Mouse (Mus musculus): ENCODE data around the gene Nlrp3. TPM values are rescaled to one million over a fixed set of nuclear protein-coding genes. Genes with fewer than 3 reads are reported as not detected.
"Not testable (repeated sequence)": the region's sequence is repeated elsewhere in the genome, so short reads cannot be mapped to it uniquely, and the experiment has no call there.

Gene Nlrp3
- polyA plus RNA-seq, 1 experiment from 2014 or later: 0.32 TPM

GRCm38 (mm10) chr11:59540123-59540522 lies 1.2 kb upstream of the Nlrp3 start:
- 82% methylated on average over 3 of the region's 3 CpGs for WGBS
- Histone ChIP-seq H3K36me3 (no peaks in the 10 kb centered on the region), H3K4me3 (replicated peaks) (no peak overlapping the region), H3K27me3 (no peaks in the 10 kb centered on the region), H3K9ac (no peak overlapping the region), H3K27ac (no peak overlapping the region), H3K4me2 (no peak overlapping the region), H3K9me3 (replicated peaks) (no peaks in the 10 kb centered on the region), H3K4me1 (peaks cover 14% of the 10 kb centered on the region)
- no peak for ATAC-seq (replicated peaks; ENCODE audit: low FRiP score)

- no peaks in the 10 kb centered on the region for H3K9me3 ChIP-seq (replicated peaks)
- peaks cover 13% of the 10 kb centered on the region for H3K4me1 ChIP-seq
- H3K4me2 ChIP-seq: no peak overlapping the region
- ATAC-seq (replicated peaks; ENCODE audit: low FRiP score): no peak
- H3K27me3 ChIP-seq: no peaks in the 10 kb centered on the region
- H3K4me3 ChIP-seq (replicated peaks): no peak overlapping the region
- H3K27ac ChIP-seq: no peak overlapping the region
- H3K36me3 ChIP-seq: no peaks in the 10 kb centered on the region
- H3K9ac ChIP-seq: no peak overlapping the region
- 80% methylated on average over 6 of the region's 6 CpGs for WGBS
Observed at GRCm38 (mm10) chr11:59542442-59542841, 1.1 kb downstream of the Nlrp3 start.

- no peak overlapping the region for H3K27ac ChIP-seq
- H3K27me3 ChIP-seq: no peaks in the 10 kb centered on the region
- no peaks in the 10 kb centered on the region for H3K9me3 ChIP-seq (replicated peaks)
- no peak overlapping the region for H3K4me3 ChIP-seq (replicated peaks)
- WGBS: 87% methylated on average over 3 of the region's 3 CpGs
- no peak for ATAC-seq (replicated peaks; ENCODE audit: low FRiP score)
- H3K4me1 ChIP-seq: peaks cover 3% of the 10 kb centered on the region
- H3K9ac ChIP-seq: no peak overlapping the region
- no peaks in the 10 kb centered on the region for H3K36me3 ChIP-seq
- no peak overlapping the region for H3K4me2 ChIP-seq
Observed at GRCm38 (mm10) chr11:59543376-59543775, 2.0 kb downstream of the Nlrp3 start.

- H3K36me3 ChIP-seq: no peaks in the 10 kb centered on the region
- H3K27me3 ChIP-seq: no peaks in the 10 kb centered on the region
- no peak overlapping the region for H3K4me3 ChIP-seq (replicated peaks)
- H3K4me1 ChIP-seq: no peaks in the 10 kb centered on the region
- no peak overlapping the region for H3K27ac ChIP-seq
- no peak overlapping the region for H3K4me2 ChIP-seq
- H3K9ac ChIP-seq: no peak overlapping the region
- ATAC-seq (replicated peaks; ENCODE audit: low FRiP score): no peak
- 80% methylated on average over 9 of the region's 9 CpGs for WGBS
- no peaks in the 10 kb centered on the region for H3K9me3 ChIP-seq (replicated peaks)
Observed at GRCm38 (mm10) chr11:59544005-59544404, 2.6 kb downstream of the Nlrp3 start.

GRCm38 (mm10) chr11:59554127-59554526 lies 12.8 kb downstream of the Nlrp3 start:
- Histone ChIP-seq H3K4me3 (replicated peaks) (no peak overlapping the region), H3K4me1 (no peaks in the 10 kb centered on the region), H3K4me2 (no peak overlapping the region), H3K27me3 (no peaks in the 10 kb centered on the region), H3K9ac (no peak overlapping the region), H3K9me3 (replicated peaks) (no peaks in the 10 kb centered on the region), H3K36me3 (no peaks in the 10 kb centered on the region), H3K27ac (no peak overlapping the region)
- ATAC-seq (replicated peaks; ENCODE audit: low FRiP score): no peak
- WGBS: 95% methylated on average over 11 of the region's 11 CpGs

GRCm38 (mm10) chr11:59554535-59554934 lies 13.2 kb downstream of the Nlrp3 start:
- no peaks in the 10 kb centered on the region for H3K27me3 ChIP-seq
- no peaks in the 10 kb centered on the region for H3K9me3 ChIP-seq (replicated peaks)
- no peak for ATAC-seq (replicated peaks; ENCODE audit: low FRiP score)
- no peak overlapping the region for H3K4me2 ChIP-seq
- no peak overlapping the region for H3K9ac ChIP-seq
- no peaks in the 10 kb centered on the region for H3K4me1 ChIP-seq
- H3K36me3 ChIP-seq: no peaks in the 10 kb centered on the region
- H3K4me3 ChIP-seq (replicated peaks): no peak overlapping the region
- H3K27ac ChIP-seq: no peak overlapping the region
- WGBS: 74% methylated on average over 8 of the region's 8 CpGs

- H3K4me3 ChIP-seq (replicated peaks): no peak overlapping the region
- ATAC-seq (replicated peaks; ENCODE audit: low FRiP score): no peak
- WGBS: 70% methylated on average over 3 of the region's 3 CpGs
- H3K4me2 ChIP-seq: no peak overlapping the region
- H3K4me1 ChIP-seq: no peaks in the 10 kb centered on the region
- no peak overlapping the region for H3K27ac ChIP-seq
- H3K9ac ChIP-seq: no peak overlapping the region
- H3K36me3 ChIP-seq: no peaks in the 10 kb centered on the region
- H3K27me3 ChIP-seq: no peaks in the 10 kb centered on the region
- no peaks in the 10 kb centered on the region for H3K9me3 ChIP-seq (replicated peaks)
Observed at GRCm38 (mm10) chr11:59560906-59561305, 19.5 kb downstream of the Nlrp3 start.

GRCm38 (mm10) chr11:59562336-59562735 lies 21.0 kb downstream of the Nlrp3 start:
- Histone ChIP-seq H3K27ac (no peak overlapping the region), H3K9me3 (replicated peaks) (no peaks in the 10 kb centered on the region), H3K36me3 (no peaks in the 10 kb centered on the region), H3K9ac (no peak overlapping the region), H3K27me3 (no peaks in the 10 kb centered on the region), H3K4me3 (replicated peaks) (no peak overlapping the region), H3K4me1 (no peaks in the 10 kb centered on the region), H3K4me2 (no peak overlapping the region)
- 91% methylated on average over 4 of the region's 4 CpGs for WGBS
- no peak for ATAC-seq (replicated peaks; ENCODE audit: low FRiP score)

- 81% methylated on average over 9 of the region's 9 CpGs for WGBS
- H3K9ac ChIP-seq: no peak overlapping the region
- no peak for ATAC-seq (replicated peaks; ENCODE audit: low FRiP score)
- no peaks in the 10 kb centered on the region for H3K4me1 ChIP-seq
- no peak overlapping the region for H3K27ac ChIP-seq
- H3K4me2 ChIP-seq: no peak overlapping the region
- H3K36me3 ChIP-seq: no peaks in the 10 kb centered on the region
- no peak overlapping the region for H3K4me3 ChIP-seq (replicated peaks)
- no peaks in the 10 kb centered on the region for H3K27me3 ChIP-seq
- no peaks in the 10 kb centered on the region for H3K9me3 ChIP-seq (replicated peaks)
Observed at GRCm38 (mm10) chr11:59562837-59563236, 21.5 kb downstream of the Nlrp3 start.

- H3K4me2 ChIP-seq: no peak overlapping the region
- H3K9ac ChIP-seq: no peak overlapping the region
- peaks cover 17% of the 10 kb centered on the region; the same call in 1 of the 2 replicates for H3K27me3 ChIP-seq
- no peaks in the 10 kb centered on the region for H3K36me3 ChIP-seq
- no peak for ATAC-seq (replicated peaks; ENCODE audit: low FRiP score)
- no peaks in the 10 kb centered on the region for H3K4me1 ChIP-seq
- H3K4me3 ChIP-seq (replicated peaks): no peak overlapping the region
- no peaks in the 10 kb centered on the region for H3K9me3 ChIP-seq (replicated peaks)
- no peak overlapping the region for H3K27ac ChIP-seq
- 76% methylated on average over 3 of the region's 3 CpGs for WGBS
Observed at GRCm38 (mm10) chr11:59569306-59569705, 27.9 kb downstream of the Nlrp3 start.

GRCm38 (mm10) chr11:59575726-59576125 lies 34.4 kb downstream of the Nlrp3 start:
- H3K4me3 ChIP-seq (replicated peaks): no peak overlapping the region
- WGBS: 53% methylated on average over 9 of the region's 9 CpGs

GRCm38 (mm10) chr11:59576135-59576534 lies 34.8 kb downstream of the Nlrp3 start, which contains the start of gene Olfr222:
TSS of gene Olfr222 (minus strand) at chr11:59576235.
- H3K4me1 ChIP-seq; H3K27ac ChIP-seq; H3K4me3 ChIP-seq (replicated peaks); ATAC-seq (replicated peaks; ENCODE audit: low FRiP score); H3K36me3 ChIP-seq; H3K9ac ChIP-seq; H3K9me3 ChIP-seq (replicated peaks); H3K4me2 ChIP-seq: not testable (repeated sequence)
- H3K27me3 ChIP-seq: peaks cover 24% of the 10 kb centered on the region; the same call in 1 of the 2 replicates

More at GRCm38 (mm10) chr11:59575726-59576125, 34.4 kb downstream of the Nlrp3 start:
- H3K4me2 ChIP-seq: no peak overlapping the region
- H3K27me3 ChIP-seq: peaks cover 24% of the 10 kb centered on the region; the same call in 1 of the 2 replicates
- H3K9me3 ChIP-seq (replicated peaks): no peaks in the 10 kb centered on the region
- H3K36me3 ChIP-seq: no peaks in the 10 kb centered on the region
- no peak overlapping the region for H3K27ac ChIP-seq
- ATAC-seq (replicated peaks; ENCODE audit: low FRiP score): no peak
- no peak overlapping the region for H3K9ac ChIP-seq
- H3K4me1 ChIP-seq: no peaks in the 10 kb centered on the region

GRCm38 (mm10) chr11:59584539-59584938 lies 43.2 kb downstream of the Nlrp3 start:
- no peaks in the 10 kb centered on the region for H3K4me1 ChIP-seq
- H3K4me3 ChIP-seq (replicated peaks): no peak overlapping the region
- ATAC-seq (replicated peaks; ENCODE audit: low FRiP score): no peak
- H3K4me2 ChIP-seq: no peak overlapping the region
- no peaks in the 10 kb centered on the region for H3K27me3 ChIP-seq
- no peaks in the 10 kb centered on the region for H3K9me3 ChIP-seq (replicated peaks)
- WGBS: 23% methylated on average over 6 of the region's 6 CpGs
- no peak overlapping the region for H3K9ac ChIP-seq
- no peak overlapping the region for H3K27ac ChIP-seq
- no peaks in the 10 kb centered on the region for H3K36me3 ChIP-seq

Measured in kidney, embryonic 15.5 days (tissue).